In genomic region chr3:51819109-51819508, GRCm38 (mm10) we compare ENCODE assay signal across 23 mouse cellular contexts.
A peak's percentile ranks its signal among the peaks of the same experiment; 100 is the strongest.
DNase-seq lines count a peak whose midpoint lies in the region; ATAC-seq lines count a peak whose summit lies in the region.
"Had no signal": no experiment of that assay in that cellular context is flagged by ENCODE, and none has a peak within 500 bp of the region (broad histone marks: within the 10 kb centered on the region; RNA-seq: fewer than 3 reads in every experiment).

No protein-coding gene starts in this region.

- no peaks in the 10 kb centered on the region for H3K27me3 ChIP-seq in forebrain, embryonic 13.5 days
- peaks cover 8% of the 10 kb centered on the region; the same call in 1 of the 2 replicates for H3K27me3 ChIP-seq in forebrain, embryonic 10.5 days (ENCODE audit: poor library complexity, severe bottlenecking)
- no peaks in the 10 kb centered on the region for H3K27me3 ChIP-seq in hindbrain, embryonic 11.5 days (ENCODE audit: control insufficient read depth, insufficient read depth, low read length)
- H3K27me3 ChIP-seq in hindbrain, embryonic 16.5 days (replicated peaks; ENCODE audit: control insufficient read depth, insufficient read depth, low read length) = no peaks in the 10 kb centered on the region
- H3K27me3 ChIP-seq in midbrain, embryonic 16.5 days (ENCODE audit: control insufficient read depth, insufficient read depth, low read depth, low read length) = no peaks in the 10 kb centered on the region
- H3K27me3 ChIP-seq: intestine, embryonic 15.5 days; liver, embryonic 13.5 days; neural tube, embryonic 12.5 days had no signal

- no peak for DNase-seq in forebrain, embryonic 10.5 days (ENCODE audit: extremely low spot score, low spot score)
- no peak for DNase-seq in hindbrain, embryonic 11.5 days (ENCODE audit: low spot score)
- no peak for DNase-seq in left cerebral cortex, postnatal 36 days (ENCODE audit: low spot score in 2 of 2)
- DNase-seq in thymus, postnatal 0 days (ENCODE audit: low spot score) = no peak
- DNase-seq in cerebellum, adult 18-20 months = no peak
- DNase-seq: adrenal gland, postnatal 14 days; cerebellum, adult 8-10 months; gastrocnemius, postnatal 10 days; heart, postnatal 4 days; kidney, adult 9 months; kidney, postnatal 25 days; layer of hippocampus, postnatal 36 days; liver, embryonic 13.5 days; lung, adult 2 months; lung, postnatal 14 days; thymus, adult 18-20 months had no signal

- H3K4me1 ChIP-seq in forebrain, embryonic 13.5 days = peaks cover 25% of the 10 kb centered on the region
- H3K4me1 ChIP-seq in forebrain, embryonic 10.5 days = peaks cover 32% of the 10 kb centered on the region
- H3K4me1 ChIP-seq in hindbrain, embryonic 11.5 days (replicated peaks; ENCODE audit: control insufficient read depth, insufficient read depth, low read length) = no peaks in the 10 kb centered on the region
- H3K4me1 ChIP-seq in hindbrain, embryonic 16.5 days (ENCODE audit: control insufficient read depth, insufficient read depth, low read depth, low read length) = peaks cover 15% of the 10 kb centered on the region
- peaks cover 21% of the 10 kb centered on the region for H3K4me1 ChIP-seq in midbrain, embryonic 16.5 days (ENCODE audit: control insufficient read depth, insufficient read depth, low read length)
- H3K4me1 ChIP-seq: intestine, embryonic 15.5 days had no signal

- 0 out of 2 replicates have a peak overlapping the region, but pooled peaks have one; percentile 61 for H3K27ac ChIP-seq in forebrain, embryonic 13.5 days
- H3K27ac ChIP-seq in forebrain, embryonic 10.5 days = no peak overlapping the region
- H3K27ac ChIP-seq in hindbrain, embryonic 11.5 days (ENCODE audit: low read depth, low read length) = peak overlapping the region; percentile 62
- peak overlapping the region; percentile 54; the same call in 1 of the 2 replicates for H3K27ac ChIP-seq in hindbrain, embryonic 16.5 days (ENCODE audit: low read depth, low read length)
- H3K27ac ChIP-seq in midbrain, embryonic 16.5 days (ENCODE audit: low read length) = peak overlapping the region; percentile 71
- H3K27ac ChIP-seq: heart, embryonic 10.5 days; intestine, embryonic 15.5 days; layer of hippocampus, adult 2 months; liver, embryonic 13.5 days; neural tube, embryonic 12.5 days had no signal

- no peak overlapping the region for H3K4me3 ChIP-seq in forebrain, embryonic 13.5 days
- H3K4me3 ChIP-seq in forebrain, embryonic 10.5 days = no peak overlapping the region
- no peak overlapping the region for H3K4me3 ChIP-seq in hindbrain, embryonic 11.5 days (ENCODE audit: low read depth, low read length)
- no peak overlapping the region for H3K4me3 ChIP-seq in hindbrain, embryonic 16.5 days (ENCODE audit: low read length)
- H3K4me3 ChIP-seq in midbrain, embryonic 16.5 days (ENCODE audit: low read depth, low read length) = no peak overlapping the region
- H3K4me3 ChIP-seq: heart, embryonic 10.5 days; intestine, embryonic 15.5 days; layer of hippocampus, adult 2 months; liver, embryonic 13.5 days; neural tube, embryonic 12.5 days had no signal

- 66% methylated on average over 7 of the region's 7 CpGs for WGBS in forebrain, embryonic 13.5 days
- 89% methylated on average over 7 of the region's 7 CpGs for WGBS in forebrain, embryonic 10.5 days
- WGBS in hindbrain, embryonic 11.5 days = 63% methylated on average over 7 of the region's 7 CpGs
- 49% methylated on average over 7 of the region's 7 CpGs for WGBS in hindbrain, embryonic 16.5 days
- 41% methylated on average over 7 of the region's 7 CpGs for WGBS in midbrain, embryonic 16.5 days

- intact Hi-C loops in left cerebral cortex, postnatal 36 days (cut with DNase I) = no loop called here

- H3K9ac ChIP-seq in forebrain, embryonic 13.5 days = no peak overlapping the region
- no peak overlapping the region for H3K9ac ChIP-seq in hindbrain, embryonic 11.5 days (ENCODE audit: low read depth, low read length)
- H3K9ac ChIP-seq in hindbrain, embryonic 16.5 days (ENCODE audit: low read depth, low read length) = no peak overlapping the region
- no peak overlapping the region for H3K9ac ChIP-seq in midbrain, embryonic 16.5 days (ENCODE audit: low read depth, low read length)
- H3K9ac ChIP-seq: intestine, embryonic 15.5 days; liver, embryonic 13.5 days; neural tube, embryonic 12.5 days had no signal

- ATAC-seq in forebrain, embryonic 13.5 days = no peak
- ATAC-seq in hindbrain, embryonic 11.5 days (ENCODE audit: low FRiP score) = peak; percentile 67
- no peak for ATAC-seq in hindbrain, embryonic 16.5 days
- ATAC-seq in midbrain, embryonic 16.5 days = no peak
- ATAC-seq: intestine, embryonic 15.5 days had no signal

- H3K4me2 ChIP-seq in forebrain, embryonic 13.5 days = no peak overlapping the region
- H3K4me2 ChIP-seq in hindbrain, embryonic 11.5 days (replicated peaks; ENCODE audit: low read depth, low read length) = no peak overlapping the region
- no peak overlapping the region for H3K4me2 ChIP-seq in hindbrain, embryonic 16.5 days (ENCODE audit: low read length)
- H3K4me2 ChIP-seq in midbrain, embryonic 16.5 days (ENCODE audit: low read length) = no peak overlapping the region
- H3K4me2 ChIP-seq: intestine, embryonic 15.5 days; liver, embryonic 13.5 days; neural tube, embryonic 12.5 days had no signal

- no peaks in the 10 kb centered on the region for H3K9me3 ChIP-seq in forebrain, embryonic 13.5 days (replicated peaks)
- no peaks in the 10 kb centered on the region for H3K9me3 ChIP-seq in forebrain, embryonic 10.5 days
- H3K9me3 ChIP-seq in hindbrain, embryonic 11.5 days (ENCODE audit: control insufficient read depth, low read length) = no peaks in the 10 kb centered on the region
- no peaks in the 10 kb centered on the region for H3K9me3 ChIP-seq in hindbrain, embryonic 16.5 days (ENCODE audit: control insufficient read depth, low read length)
- H3K9me3 ChIP-seq in midbrain, embryonic 16.5 days (replicated peaks; ENCODE audit: control insufficient read depth, low read length, poor library complexity, severe bottlenecking) = no peaks in the 10 kb centered on the region
- H3K9me3 ChIP-seq: heart, embryonic 10.5 days; intestine, embryonic 15.5 days; liver, embryonic 13.5 days; neural tube, embryonic 12.5 days had no signal

- no peaks in the 10 kb centered on the region for H3K36me3 ChIP-seq in forebrain, embryonic 13.5 days (ENCODE audit: poor library complexity, severe bottlenecking)
- no peaks in the 10 kb centered on the region for H3K36me3 ChIP-seq in forebrain, embryonic 10.5 days (replicated peaks)
- H3K36me3 ChIP-seq in hindbrain, embryonic 11.5 days (ENCODE audit: control insufficient read depth, insufficient read depth, low read length) = no peaks in the 10 kb centered on the region
- H3K36me3 ChIP-seq in hindbrain, embryonic 16.5 days (ENCODE audit: control insufficient read depth, insufficient read depth, low read length) = no peaks in the 10 kb centered on the region
- no peaks in the 10 kb centered on the region for H3K36me3 ChIP-seq in midbrain, embryonic 16.5 days (ENCODE audit: control insufficient read depth, insufficient read depth, low read length)
- H3K36me3 ChIP-seq: heart, embryonic 10.5 days; intestine, embryonic 15.5 days; liver, embryonic 13.5 days; neural tube, embryonic 12.5 days had no signal
